Mouse (Mus musculus) stomach, postnatal 0 days (tissue): ENCODE data around the gene Fabp6.

ENCODE experiments used
- CTCF ChIP-seq: IDR thresholded peaks from 2 replicates; pipeline ENCODE4 v1.5.1; 2016; ENCODE audit warnings: antibody characterized with exemption, low read depth, mild to moderate bottlenecking, moderate library complexity
- EP300 ChIP-seq: optimal IDR thresholded peaks from 2 replicates; pipeline ENCODE3; 2016; ENCODE audit warnings: antibody characterized with exemption

- no peak for TF ChIP-seq CTCF
- TF ChIP-seq EP300: no peak
These were observed 31.2 kb upstream of the Fabp6 start for GRCm38 (mm10) chr11:43632566-43632965.
